Mouse (Mus musculus) heart, adult 2 months (tissue): ENCODE measurements at regions not wholly inside any gene's neighbourhood (a gene's known extent, or its start where the extent isn't known, plus 50 kb on each side); places are given as distances from the start of the nearest gene placed in this dataset.

Experiments
- DNase-seq, 2 experiments: peaks; one replicate each; pipeline ENCODE4 v3.0.0; 2021
- H3K27ac ChIP-seq: fragments of 200-600 bp; 2 replicates; pipeline ENCODE4 v1.8.1; 2022
- H3K27me3 ChIP-seq: fragments of 200-500 bp; 2 replicates; pipeline ENCODE4 v1.6.1; 2012; ENCODE audit warnings: mild to moderate bottlenecking, low read length, inconsistent platforms, mixed read lengths; ENCODE audit not compliant: control insufficient read depth, insufficient read depth
- H3K36me3 ChIP-seq: fragments of 200-500 bp; 2 replicates; pipeline ENCODE4 v1.6.1; 2012; ENCODE audit warnings: low read length, inconsistent platforms; ENCODE audit not compliant: control insufficient read depth, insufficient read depth
- H3K4me1 ChIP-seq: fragments of 200-500 bp; 2 replicates; pipeline ENCODE4 v1.6.1; 2011; ENCODE audit warnings: low read length; ENCODE audit not compliant: control insufficient read depth, insufficient read depth
- H3K4me3 ChIP-seq: fragments of 200-600 bp; 2 replicates; pipeline ENCODE4 v1.8.1; 2022
- H3K79me2 ChIP-seq: fragments of 200-500 bp; replicated peaks from 2 replicates; pipeline ENCODE4 v1.6.1; 2012; ENCODE audit warnings: mild to moderate bottlenecking, inconsistent platforms, low read length, moderate library complexity, mixed read lengths; ENCODE audit not compliant: control insufficient read depth, insufficient read depth
- H3K9ac ChIP-seq: fragments of 200-500 bp; 2 replicates; pipeline ENCODE4 v1.6.1; 2012; ENCODE audit warnings: low read depth, mild to moderate bottlenecking, control low read depth, inconsistent platforms, low read length, mixed read lengths
- CTCF ChIP-seq: fragments of 200-600 bp; IDR thresholded peaks from 2 replicates; pipeline ENCODE4 v1.8.1; 2022; ENCODE audit warnings: antibody characterized with exemption, mild to moderate bottlenecking, moderate library complexity
- EP300 ChIP-seq: fragments of 200-500 bp; IDR thresholded peaks from 2 replicates; pipeline ENCODE4 v1.6.1; 2011; ENCODE audit warnings: low read depth, low read length, control low read depth; ENCODE audit not compliant: insufficient read depth
- POLR2A ChIP-seq: fragments of 200-500 bp; IDR thresholded peaks from 2 replicates; pipeline ENCODE4 v1.6.1; 2011; ENCODE audit warnings: mild to moderate bottlenecking, low read depth, low read length, control low read depth; ENCODE audit not compliant: insufficient read depth
- WGBS: fragments of 180-500 bp; shearing (Covaris S2); methylation state at CpG from one replicate; pipeline ENCODE4 v1.1.7; 2018; 5-methylcytosine and 5-hydroxymethylcytosine counted together
- intact Hi-C: fragments of 180-260 bp; cut with DNase I; formaldehyde crosslinking; loops from one replicate; pipeline ENCODE4 v1.15.1; 2025

DNA sequence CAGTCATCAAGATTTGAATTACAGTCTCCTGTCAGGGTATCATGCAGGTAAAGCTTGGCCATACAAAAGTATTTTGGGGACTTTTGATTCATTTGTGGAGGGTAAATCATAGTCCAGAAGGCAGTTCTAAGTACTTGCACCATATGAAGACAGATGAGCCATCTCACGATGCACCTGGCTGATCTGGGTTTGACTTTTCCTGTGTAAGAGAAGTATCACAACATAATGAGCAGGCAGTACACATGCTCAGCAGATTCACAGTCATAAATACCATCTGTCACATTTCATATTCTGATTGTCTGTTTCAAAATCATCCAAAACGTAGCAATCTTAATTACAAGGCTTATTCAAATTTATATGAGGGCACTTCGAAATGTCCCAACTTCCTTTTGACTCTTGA lies 796.6 kb downstream of the Brinp3 start:
- 81% methylated on average over 3 of the region's 3 CpGs for WGBS
- DNase-seq, result no peak
- no peaks in the 10 kb centered on the region for H3K36me3 ChIP-seq
- H3K9ac ChIP-seq, result no peak overlapping the region
- H3K27me3 ChIP-seq, result no peaks in the 10 kb centered on the region
- no peak overlapping the region for H3K27ac ChIP-seq
- no peaks in the 10 kb centered on the region for H3K4me1 ChIP-seq
- H3K4me3 ChIP-seq, result no peak overlapping the region
- no peaks in the 10 kb centered on the region for H3K79me2 ChIP-seq
- intact Hi-C loops, result no loop called here
- TF ChIP-seq POLR2A (no peak), CTCF (no peak), EP300 (no peak)

GRCm38 (mm10) chr1:147309246-147309645 lies 814.7 kb downstream of the Brinp3 start:
- Histone ChIP-seq H3K4me3 (no peak overlapping the region), H3K36me3 (no peaks in the 10 kb centered on the region), H3K9ac (no peak overlapping the region), H3K27ac (no peak overlapping the region), H3K79me2 (no peaks in the 10 kb centered on the region), H3K27me3 (no peaks in the 10 kb centered on the region), H3K4me1 (no peaks in the 10 kb centered on the region)
- TF ChIP-seq EP300, result no peak
- no peak for TF ChIP-seq POLR2A
- no peak for TF ChIP-seq CTCF
- intact Hi-C loops, result no loop called here
- WGBS, result 43% methylated on average over 1 of the region's 1 CpGs
- DNase-seq, result no peak

GRCm38 (mm10) chr1:147343276-147343953 lies 848.9 kb downstream of the Brinp3 start:
- Histone ChIP-seq H3K9ac (no peak overlapping the region), H3K4me3 (no peak overlapping the region), H3K27ac (no peak overlapping the region), H3K79me2 (no peaks in the 10 kb centered on the region), H3K4me1 (no peaks in the 10 kb centered on the region), H3K36me3 (no peaks in the 10 kb centered on the region), H3K27me3 (no peaks in the 10 kb centered on the region)
- no peak for TF ChIP-seq CTCF
- no peak for TF ChIP-seq POLR2A
- TF ChIP-seq EP300, result no peak
- 79% methylated on average over 9 of the region's 9 CpGs for WGBS
- intact Hi-C loops, result no loop called here
- DNase-seq, result peak; percentile 49 to 59

DNA sequence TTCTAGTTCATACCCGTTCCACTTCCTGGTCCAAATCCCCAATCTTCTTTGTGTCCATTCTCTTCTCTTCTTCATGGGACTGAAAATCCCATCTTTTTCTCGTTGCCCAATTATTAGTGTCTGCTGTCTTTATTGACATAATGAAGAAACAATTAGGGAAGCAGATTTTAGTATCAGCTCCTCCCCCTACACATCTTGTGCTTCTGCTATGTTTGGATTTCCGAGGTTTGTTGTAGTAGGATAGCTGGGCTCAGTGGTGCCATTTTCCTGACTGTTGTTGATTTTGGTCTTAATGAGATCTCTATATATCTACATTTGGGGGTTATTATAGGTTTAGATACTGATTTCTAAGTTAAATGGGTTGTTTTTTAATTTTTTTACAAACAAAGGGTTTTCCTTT lies 849.5 kb downstream of the Brinp3 start:
- Histone ChIP-seq H3K36me3 (no peaks in the 10 kb centered on the region), H3K4me3 (no peak overlapping the region), H3K9ac (no peak overlapping the region), H3K79me2 (no peaks in the 10 kb centered on the region), H3K4me1 (no peaks in the 10 kb centered on the region), H3K27me3 (no peaks in the 10 kb centered on the region), H3K27ac (no peak overlapping the region)
- no peak for DNase-seq
- 60% methylated on average over 3 of the region's 3 CpGs for WGBS
- TF ChIP-seq EP300, result no peak
- TF ChIP-seq CTCF, result no peak
- no peak for TF ChIP-seq POLR2A
- intact Hi-C loops, result no loop called here
